In the genomic region with DNA sequence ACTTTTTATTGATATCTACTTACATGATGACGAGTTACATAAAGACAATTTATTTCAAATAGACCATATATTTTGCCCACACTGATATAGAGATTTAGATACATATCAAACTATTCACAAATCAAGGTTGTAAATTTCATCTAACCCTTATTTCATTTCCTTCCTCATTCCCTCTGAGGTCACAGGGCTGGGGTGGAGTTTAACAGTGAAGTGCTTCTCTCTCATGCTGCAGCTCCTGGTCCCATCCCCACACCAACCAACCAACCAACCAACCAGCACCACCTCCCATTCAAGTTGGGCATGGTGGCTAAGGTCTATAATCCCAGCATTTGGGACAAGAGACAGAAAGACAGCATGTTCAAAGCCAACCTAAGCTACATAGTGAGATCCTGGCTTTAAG, we compare ENCODE assay signal across 8 mouse cellular contexts.
"Had no signal": no experiment of that assay in that cellular context is flagged by ENCODE, and none has a peak within 500 bp of the region (broad histone marks: within the 10 kb centered on the region; RNA-seq: fewer than 3 reads in every experiment).

No protein-coding gene starts in this region.

- H3K9me3 ChIP-seq: intestine, embryonic 15.5 days; limb, embryonic 12.5 days; liver, embryonic 13.5 days; midbrain, embryonic 13.5 days had no signal

- H3K27me3 ChIP-seq: intestine, embryonic 15.5 days; limb, embryonic 12.5 days; liver, embryonic 13.5 days; midbrain, embryonic 13.5 days had no signal

- H3K4me2 ChIP-seq: intestine, embryonic 15.5 days; liver, embryonic 13.5 days; midbrain, embryonic 13.5 days had no signal

- H3K4me3 ChIP-seq: intestine, embryonic 15.5 days; limb, embryonic 12.5 days; liver, embryonic 13.5 days; midbrain, embryonic 13.5 days had no signal

- H3K36me3 ChIP-seq: intestine, embryonic 15.5 days; limb, embryonic 12.5 days; liver, embryonic 13.5 days; midbrain, embryonic 13.5 days had no signal

- DNase-seq: liver, embryonic 13.5 days; lung, adult 18-20 months; right cerebral cortex, adult 18-20 months; right cerebral cortex, postnatal 25 days; thymus, postnatal 14 days had no signal

- H3K9ac ChIP-seq: intestine, embryonic 15.5 days; limb, embryonic 12.5 days; liver, embryonic 13.5 days; midbrain, embryonic 13.5 days had no signal
